Mouse (Mus musculus) small intestine, adult 10 weeks (tissue): ENCODE measurements around the gene Dab1. TPM values are rescaled to one million over a fixed set of nuclear protein-coding genes. Genes with fewer than 3 reads are reported as not detected.

Source experiments
- polyA plus RNA-seq: library from polyadenylated mRNA; stranded (reverse); fragments of 350-450 nt; fragmentation: Illumina TruSeq; extraction: RNeasy Lipid Tissue Mini Kit (QIAGEN cat#74804); gene quantifications from one replicate; pipeline ENCODE4 v1.2.3, GENCODE M21; 2014; ENCODE audit warnings: low replicate concordance

Gene Dab1
- 111 TPM for polyA plus RNA-seq

GRCm38 (mm10) chr4:103619321-103619945 is at the start of gene Dab1:
Gene Dab1, plus strand, starts transcription at chr4:103619359.

GRCm38 (mm10) chr4:104766065-104766464 is 1146.9 kb downstream of the Dab1 start, which contains the start of gene C8b:
Gene C8b, plus strand, starts transcription at chr4:104766317.

